Mouse (Mus musculus) spleen, adult 2 months (tissue): ENCODE results near the gene Olfr476. TPM values are rescaled to one million over a fixed set of nuclear protein-coding genes. Genes with fewer than 3 reads are reported as not detected.
"Not testable (repeated sequence)": the region's sequence is repeated elsewhere in the genome, so short reads cannot be mapped to it uniquely, and the experiment has no call there.

ENCODE experiments used
- DNase-seq, 2 experiments: peaks; one replicate each; pipeline versions ENCODE4 v3.0.0 to v3.0.0-alpha.2; 2012 to 2021; ENCODE audit warnings: low spot score in 2 of 2, low read depth in 1 of 2
- H3K27ac ChIP-seq: fragments of 200-500 bp; 2 replicates; pipeline ENCODE4 v1.5.1; 2012; ENCODE audit warnings: low read length, inconsistent platforms; ENCODE audit not compliant: insufficient read depth
- H3K27me3 ChIP-seq: fragments of 200-500 bp; 2 replicates; pipeline ENCODE4 v1.6.1; 2012; ENCODE audit warnings: mild to moderate bottlenecking, moderate library complexity, low read length, inconsistent platforms; ENCODE audit not compliant: control insufficient read depth, insufficient read depth
- H3K36me3 ChIP-seq: fragments of 200-500 bp; 2 replicates; pipeline ENCODE4 v1.6.1; 2012; ENCODE audit warnings: mild to moderate bottlenecking, low read length, inconsistent platforms; ENCODE audit not compliant: control insufficient read depth, insufficient read depth
- H3K4me1 ChIP-seq: fragments of 200-500 bp; 2 replicates; pipeline ENCODE4 v1.6.1; 2011; ENCODE audit warnings: inconsistent platforms; ENCODE audit not compliant: control insufficient read depth, insufficient read depth, insufficient read length
- H3K4me3 ChIP-seq: fragments of 200-500 bp; 2 replicates; pipeline ENCODE4 v1.5.1; 2011; ENCODE audit warnings: mild to moderate bottlenecking, inconsistent platforms; ENCODE audit not compliant: insufficient read depth, insufficient read length; ENCODE audit errors: extremely low read depth
- CTCF ChIP-seq: fragments of 200-500 bp; IDR thresholded peaks from 2 replicates; pipeline ENCODE4 v1.5.1; 2011; ENCODE audit warnings: mild to moderate bottlenecking, inconsistent platforms; ENCODE audit not compliant: insufficient read depth, insufficient read length, insufficient replicate concordance; ENCODE audit errors: extremely low read depth
- POLR2A ChIP-seq: fragments of 200-500 bp; IDR thresholded peaks from 2 replicates; pipeline ENCODE4 v1.6.1; 2011; ENCODE audit warnings: low read depth, low read length, inconsistent platforms
- WGBS: fragments of 180-500 bp; shearing (Covaris S2); methylation state at CpG from one replicate; pipeline ENCODE4 v1.1.7; 2018; 5-methylcytosine and 5-hydroxymethylcytosine counted together
- polyA plus RNA-seq: library from polyadenylated mRNA; depleted of rRNA; stranded (reverse); fragments of >200 nt; gene quantifications from 2 replicates; pipeline ENCODE4 v1.2.3, GENCODE M21; 2012; rRNA removed

Gene Olfr476
- polyA plus RNA-seq, result not detected in 2 replicates

- WGBS, result 51% methylated on average over 1 of the region's 1 CpGs
- no peaks in the 10 kb centered on the region for H3K4me1 ChIP-seq
- TF ChIP-seq POLR2A (no peak), CTCF (no peak)
- no peaks in the 10 kb centered on the region for H3K27me3 ChIP-seq
- no peak within 1 kb of the TSS for H3K27ac ChIP-seq
- H3K4me3 ChIP-seq, result no peak within 1 kb of the TSS
- no peaks in the 10 kb centered on the region for H3K36me3 ChIP-seq
- DNase-seq, result no peak
These were observed at the start of gene Olfr476 for GRCm38 (mm10) chr7:107964503-107964902. Gene Olfr476, plus strand, starts transcription at chr7:107964803.

GRCm38 (mm10) chr7:107930146-107930545, 34.5 kb upstream of the Olfr476 start, which contains the start of gene Olfr473:
Gene Olfr473, plus strand, starts transcription at chr7:107930446.
- Histone ChIP-seq H3K27ac (no peak within 1 kb of the TSS), H3K4me3 (no peak within 1 kb of the TSS), H3K36me3 (no peaks in the 10 kb centered on the region), H3K4me1 (no peaks in the 10 kb centered on the region), H3K27me3 (no peaks in the 10 kb centered on the region)
- no peak for TF ChIP-seq POLR2A
- TF ChIP-seq CTCF, result no peak
- no peak for DNase-seq
- WGBS, result 93% methylated on average over 1 of the region's 1 CpGs

- not testable (repeated sequence) for H3K36me3 ChIP-seq, H3K27me3 ChIP-seq, H3K4me1 ChIP-seq, H3K27ac ChIP-seq, DNase-seq, H3K4me3 ChIP-seq
- 95% methylated on average over 12 of the region's 12 CpGs for WGBS
These were observed 12.1 kb upstream of the Olfr476 start for GRCm38 (mm10) chr7:107952539-107952938.

- no peak within 1 kb of the TSS for H3K4me3 ChIP-seq
- no peak for TF ChIP-seq POLR2A
- TF ChIP-seq CTCF, result no peak
- no peaks in the 10 kb centered on the region for H3K27me3 ChIP-seq
- H3K4me1 ChIP-seq, result no peaks in the 10 kb centered on the region
- no peaks in the 10 kb centered on the region for H3K36me3 ChIP-seq
- H3K27ac ChIP-seq, result no peak within 1 kb of the TSS
- 80% methylated on average over 1 of the region's 1 CpGs for WGBS
- DNase-seq, result no peak
These were observed 10.3 kb upstream of the Olfr476 start, which contains the start of gene Olfr474 for GRCm38 (mm10) chr7:107954343-107954742. Gene Olfr474, plus strand, starts transcription at chr7:107954643.

GRCm38 (mm10) chr7:107986393-107986792, 21.8 kb downstream of the Olfr476 start, which contains the start of gene Olfr477:
Gene Olfr477, plus strand, starts transcription at chr7:107986693.
- no peak within 1 kb of the TSS for H3K4me3 ChIP-seq
- no peak within 1 kb of the TSS for H3K27ac ChIP-seq
- no peak for TF ChIP-seq CTCF
- no peak for TF ChIP-seq POLR2A
- 76% methylated on average over 2 of the region's 2 CpGs for WGBS
- no peaks in the 10 kb centered on the region for H3K27me3 ChIP-seq
- no peak for DNase-seq
- no peaks in the 10 kb centered on the region for H3K4me1 ChIP-seq
- H3K36me3 ChIP-seq, result no peaks in the 10 kb centered on the region

- not testable (repeated sequence) for H3K4me3 ChIP-seq, H3K36me3 ChIP-seq, H3K27me3 ChIP-seq, H3K4me1 ChIP-seq, DNase-seq, H3K27ac ChIP-seq
These were observed 49.7 kb downstream of the Olfr476 start for GRCm38 (mm10) chr7:108014256-108014655.

Other genes with a start within 250 kb of the Olfr476 start
- gene Cyb5r2, start 206.8 kb upstream of the Olfr476 start, polyA plus RNA-seq, result 0.08 and 0.20 TPM in 2 replicates
- gene Ovch2, start 163.6 kb upstream of the Olfr476 start, polyA plus RNA-seq, result not detected in 2 replicates
- not detected in 2 replicates for gene Olfr467, start 152.5 kb upstream of the Olfr476 start, polyA plus RNA-seq
- gene Olfr469, start 139.3 kb upstream of the Olfr476 start, polyA plus RNA-seq, result not detected in 2 replicates
- gene Olfr470, start 117.3 kb upstream of the Olfr476 start, polyA plus RNA-seq, result not detected in 2 replicates
- gene Olfr472, start 66.9 kb upstream of the Olfr476 start, polyA plus RNA-seq, result not detected in 2 replicates
- gene Olfr473, start 34.4 kb upstream of the Olfr476 start, polyA plus RNA-seq, result not detected in 2 replicates
- gene Olfr474, start 10.2 kb upstream of the Olfr476 start, polyA plus RNA-seq, result not detected in 2 replicates
- gene Olfr477, start 21.9 kb downstream of the Olfr476 start, polyA plus RNA-seq, result not detected in 2 replicates
- not detected in 2 replicates for gene Olfr478, start 69.2 kb downstream of the Olfr476 start, polyA plus RNA-seq
- gene Olfr479, start 85.9 kb downstream of the Olfr476 start, polyA plus RNA-seq, result not detected in 2 replicates
- not detected in 2 replicates for gene Olfr480, start 102.5 kb downstream of the Olfr476 start, polyA plus RNA-seq
- not detected in 2 replicates for gene Olfr481, start 115.1 kb downstream of the Olfr476 start, polyA plus RNA-seq
- gene Olfr482, start 132.8 kb downstream of the Olfr476 start, polyA plus RNA-seq, result not detected in 2 replicates
- gene Olfr483, start 136.0 kb downstream of the Olfr476 start, polyA plus RNA-seq, result not detected in 2 replicates
- not detected in 2 replicates for gene Olfr484, start 162.6 kb downstream of the Olfr476 start, polyA plus RNA-seq
- not detected in 2 replicates for gene Olfr485, start 195.1 kb downstream of the Olfr476 start, polyA plus RNA-seq
- gene Olfr486, start 207.9 kb downstream of the Olfr476 start, polyA plus RNA-seq, result not detected in 2 replicates
- not detected in 2 replicates for gene Olfr487, start 249.8 kb downstream of the Olfr476 start, polyA plus RNA-seq